Mouse (Mus musculus) adrenal gland, postnatal 25 days (tissue): Measurements from ENCODE around the gene Polr2e. TPM values are rescaled to one million over a fixed set of nuclear protein-coding genes. Genes with fewer than 3 reads are reported as not detected.
A peak's percentile ranks its signal among the peaks of the same experiment; 100 is the strongest.
"Not testable (repeated sequence)": the region's sequence is repeated elsewhere in the genome, so short reads cannot be mapped to it uniquely, and the experiment has no call there.

Source experiments
- DNase-seq: peaks from one replicate; pipeline ENCODE4 v3.0.0; 2021; ENCODE audit warnings: mixed read lengths
- total RNA-seq: library from RNA; stranded (reverse); gene quantifications from 2 replicates; pipeline ENCODE4 v1.2.3, GENCODE M21; 2021

Gene Polr2e
- total RNA-seq, 1 experiment from 2014 or later: 101 TPM

GRCm38 (mm10) chr10:80057683-80058326 is 18.2 kb upstream of the Polr2e start:
- no peak for DNase-seq

GRCm38 (mm10) chr10:80056976-80057682 is 17.5 kb upstream of the Polr2e start:
- DNase-seq: no peak

GRCm38 (mm10) chr10:80056506-80056905 is 16.9 kb upstream of the Polr2e start:
- DNase-seq: no peak

GRCm38 (mm10) chr10:80055891-80056290 is 16.3 kb upstream of the Polr2e start:
- no peak for DNase-seq

GRCm38 (mm10) chr10:80055364-80055763 is 15.8 kb upstream of the Polr2e start:
- DNase-seq: no peak

GRCm38 (mm10) chr10:80054911-80055310 is 15.3 kb upstream of the Polr2e start:
- DNase-seq: not testable (repeated sequence)

GRCm38 (mm10) chr10:80053831-80054815 is 14.5 kb upstream of the Polr2e start:
- peak; percentile 71 for DNase-seq

- peak; percentile 99 for DNase-seq
Observed at GRCm38 (mm10) chr10:80053259-80053780, 13.7 kb upstream of the Polr2e start.

GRCm38 (mm10) chr10:80052374-80052764 is 12.8 kb upstream of the Polr2e start:
- no peak for DNase-seq

- peak; percentile 78 for DNase-seq
Observed at GRCm38 (mm10) chr10:80051618-80052373, 12.2 kb upstream of the Polr2e start.

GRCm38 (mm10) chr10:80050885-80051617 is 11.5 kb upstream of the Polr2e start:
- DNase-seq: no peak

- DNase-seq: no peak
Observed at GRCm38 (mm10) chr10:80050244-80050643, 10.6 kb upstream of the Polr2e start.

- DNase-seq: no peak
Observed at GRCm38 (mm10) chr10:80048834-80049233, 9.2 kb upstream of the Polr2e start.

GRCm38 (mm10) chr10:80048396-80048795 is 8.8 kb upstream of the Polr2e start:
- DNase-seq: no peak

GRCm38 (mm10) chr10:80047041-80047565 is 7.5 kb upstream of the Polr2e start, which contains the start of gene Gpx4:
TSS of gene Gpx4 (plus strand) at chr10:80047166.
- no peak for DNase-seq

- DNase-seq: no peak
Observed at GRCm38 (mm10) chr10:80045766-80046165, 6.2 kb upstream of the Polr2e start.

- DNase-seq: not testable (repeated sequence)
Observed at GRCm38 (mm10) chr10:80045364-80045763, 5.8 kb upstream of the Polr2e start.

- no peak for DNase-seq
Observed at GRCm38 (mm10) chr10:80044087-80044486, 4.5 kb upstream of the Polr2e start.

GRCm38 (mm10) chr10:80041409-80042060 is 1.9 kb upstream of the Polr2e start:
- not testable (repeated sequence) for DNase-seq

- DNase-seq: no peak
Observed at GRCm38 (mm10) chr10:80036832-80037231, 2.8 kb downstream of the Polr2e start.
